Comparison of ENCODE assay signal across 6 mouse cellular contexts in the genomic region with DNA sequence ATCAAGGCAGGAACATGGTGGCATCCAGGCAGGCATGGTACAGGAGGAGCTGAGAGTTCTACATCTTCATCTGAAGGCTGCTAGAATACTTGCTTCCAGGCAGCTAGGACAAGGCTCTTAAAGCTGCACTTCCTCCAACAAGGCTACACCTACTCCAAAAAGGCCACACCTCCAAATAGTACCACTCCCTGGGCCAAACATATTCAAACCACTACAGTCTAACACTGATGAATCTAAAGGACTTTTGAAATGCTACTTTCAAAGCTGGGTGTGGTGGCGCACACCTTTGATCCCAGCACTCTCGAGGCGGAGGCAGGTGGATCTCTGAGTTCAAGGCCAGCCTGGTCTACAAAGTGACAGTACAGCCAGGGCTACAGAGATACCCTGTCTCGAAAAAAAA. TPM values are rescaled to one million over a fixed set of nuclear protein-coding genes. Genes with fewer than 3 reads are reported as not detected.
DNase-seq lines count a peak whose midpoint lies in the region.
"Not testable (repeated sequence)": the region's sequence is repeated elsewhere in the genome, so short reads cannot be mapped to it uniquely, and the experiment has no call there.

No protein-coding gene starts in this region.

- H3K4me3 ChIP-seq in ES-E14 (ENCODE audit: insufficient read depth in 1 of 2, low read depth in 1 of 2, low read length in 2 of 2, poor library complexity in 1 of 2, severe bottlenecking in 1 of 2), result not testable (repeated sequence)

- H3K36me3 ChIP-seq in ES-E14 (ENCODE audit: control insufficient read depth, insufficient read depth, low read length, poor library complexity, severe bottlenecking), result not testable (repeated sequence)

- H3K4me1 ChIP-seq in ES-E14 (ENCODE audit: control insufficient read depth in 2 of 2, insufficient read depth in 2 of 2, low read length in 2 of 2, poor library complexity in 1 of 2), result not testable (repeated sequence)

- peak; percentile 79 for DNase-seq in ES-CJ7 (ENCODE audit: low read depth, low spot score)
- DNase-seq in ES-E14 (ENCODE audit: low read depth, low spot score), result peak; percentile 21
- DNase-seq in R1 (ENCODE audit: low read depth, low spot score), result peak; percentile 63
- DNase-seq in WW6 (ENCODE audit: low read depth, low spot score), result peak; percentile 7
- DNase-seq in ZHBTc4 (ENCODE audit: low read depth, low spot score), result peak; percentile 73
- peak; percentile 30 for DNase-seq in heart, adult 11 months

- H3K27ac ChIP-seq in ES-E14 (ENCODE audit: insufficient read depth, low read depth, low read length, poor library complexity, severe bottlenecking), result not testable (repeated sequence)

- H3K9ac ChIP-seq in ES-E14 (ENCODE audit: insufficient read depth, low read depth, low read length, poor library complexity, severe bottlenecking), result not testable (repeated sequence)

- in situ Hi-C loops in ES-E14 (cut with MboI; ENCODE audit: low sequenced_read_pairs in 2 of 2, unreplicated experiment in 2 of 2), result not testable (repeated sequence)

- not testable (repeated sequence) for H3K9me3 ChIP-seq in ES-E14 (ENCODE audit: control insufficient read depth, insufficient read depth, low read depth, low read length)

RNA-seq across cellular contexts. Expression of a gene that starts 4.5 kb away (rescaled TPM):
- total RNA-seq in ES-E14 (2012; rRNA removed), result 12.4 and 16.6 TPM in 2 replicates

Comparison
In these comparisons a context has a peak if more than half of its experiments do, and no peak if none do; other contexts are left out.
1. DNase-seq: peak in every context shown above with its lines; median percentile 79 in ES-CJ7; 73 in ZHBTc4; 63 in R1; 30 in heart, adult 11 months; 21 in ES-E14; 7 in WW6.